Mouse (Mus musculus) lung, postnatal 0 days (tissue): ENCODE data around the gene Usp2. TPM values are rescaled to one million over a fixed set of nuclear protein-coding genes. Genes with fewer than 3 reads are reported as not detected.

Experiments
- ATAC-seq: fragments of 200-750 bp; cut with Nextera tagmentation; 2 replicates; pipeline ENCODE4 v1.8.0; 2017; ENCODE audit warnings: moderate library complexity
- DNase-seq: peaks from one replicate; pipeline ENCODE4 v3.0.0-alpha.2; 2016; ENCODE audit warnings: low spot score
- H3K27ac ChIP-seq: fragments of 300-500 bp; sonication (generic); 2 replicates; pipeline ENCODE4 v1.5.1; 2014; ENCODE audit warnings: antibody characterized with exemption, mild to moderate bottlenecking, low read length, mixed read lengths
- H3K27me3 ChIP-seq: fragments of 300-500 bp; sonication (generic); replicated peaks from 2 replicates; pipeline ENCODE4 v1.6.1; 2014; ENCODE audit warnings: low read length, mixed read lengths; ENCODE audit not compliant: insufficient read depth
- H3K36me3 ChIP-seq: fragments of 300-500 bp; sonication (generic); 2 replicates; pipeline ENCODE4 v1.6.1; 2014; ENCODE audit warnings: low read length, mixed read lengths; ENCODE audit not compliant: insufficient read depth
- H3K4me1 ChIP-seq: fragments of 300-500 bp; sonication (generic); 2 replicates; pipeline ENCODE4 v1.6.1; 2014; ENCODE audit warnings: antibody characterized with exemption, low read depth, low read length, mixed read lengths; ENCODE audit not compliant: insufficient read depth
- H3K4me2 ChIP-seq: fragments of 300-500 bp; sonication (generic); replicated peaks from 2 replicates; pipeline ENCODE4 v1.6.1; 2014; ENCODE audit warnings: low read depth, mild to moderate bottlenecking, low read length, moderate library complexity, mixed read lengths
- H3K4me3 ChIP-seq: fragments of 300-500 bp; sonication (generic); 2 replicates; pipeline ENCODE4 v1.5.1; 2014; ENCODE audit warnings: low read depth, low read length
- H3K9ac ChIP-seq: fragments of 300-500 bp; sonication (generic); replicated peaks from 2 replicates; pipeline ENCODE4 v1.6.1; 2014; ENCODE audit warnings: low read depth, mild to moderate bottlenecking
- H3K9me3 ChIP-seq: fragments of 300-500 bp; sonication (generic); 2 replicates; pipeline ENCODE4 v1.6.1; 2016; ENCODE audit warnings: low read length, mixed read lengths
- CTCF ChIP-seq: IDR thresholded peaks from 2 replicates; pipeline ENCODE4 v1.5.1; 2016; ENCODE audit warnings: antibody characterized with exemption, mild to moderate bottlenecking
- EP300 ChIP-seq: IDR thresholded peaks from 2 replicates; pipeline ENCODE4 v1.6.1; 2016; ENCODE audit warnings: antibody characterized with exemption, mild to moderate bottlenecking, control low read depth
- WGBS: fragments of 180-500 bp; shearing (Covaris S2); extraction: QIAGEN DNeasy Blood & Tissue Kit; methylation state at CpG from one replicate; pipeline ENCODE4 v1.1.7; 2014; 5-methylcytosine and 5-hydroxymethylcytosine counted together
- polyA plus RNA-seq: library from polyadenylated mRNA; unstranded; fragments of >200 nt; fragmentation: Nextera tagmentation; extraction: Ambion mirVana; gene quantifications from 2 replicates; pipeline ENCODE4 v1.2.1, GENCODE M21; 2015

Gene Usp2
- polyA plus RNA-seq, 1 experiment from 2014 or later = 11.0 TPM

GRCm38 (mm10) chr9:44045158-44045883 lies 21.5 kb upstream of the Usp2 start:
- no peaks in the 10 kb centered on the region for H3K9me3 ChIP-seq
- no peak overlapping the region for H3K9ac ChIP-seq
- WGBS = 68% methylated on average over 3 of the region's 3 CpGs
- no peak overlapping the region for H3K4me3 ChIP-seq
- H3K4me1 ChIP-seq = no peaks in the 10 kb centered on the region
- no peaks in the 10 kb centered on the region for H3K36me3 ChIP-seq
- peaks cover 17% of the 10 kb centered on the region for H3K27me3 ChIP-seq
- no peak for TF ChIP-seq EP300
- TF ChIP-seq CTCF = no peak
- no peak overlapping the region for H3K4me2 ChIP-seq
- ATAC-seq (no peak), DNase-seq (no peak)
- H3K27ac ChIP-seq = no peak overlapping the region

- Histone ChIP-seq H3K27ac (no peak overlapping the region), H3K9ac (no peak overlapping the region), H3K9me3 (no peaks in the 10 kb centered on the region), H3K4me2 (no peak overlapping the region), H3K4me1 (no peaks in the 10 kb centered on the region), H3K27me3 (peaks cover 17% of the 10 kb centered on the region), H3K36me3 (no peaks in the 10 kb centered on the region), H3K4me3 (no peak overlapping the region)
- TF ChIP-seq EP300 (no peak), CTCF (no peak)
- ATAC-seq (no peak), DNase-seq (no peak)
- WGBS = 74% methylated on average over 5 of the region's 5 CpGs
These were observed 20.9 kb upstream of the Usp2 start for GRCm38 (mm10) chr9:44045884-44046272.

DNA sequence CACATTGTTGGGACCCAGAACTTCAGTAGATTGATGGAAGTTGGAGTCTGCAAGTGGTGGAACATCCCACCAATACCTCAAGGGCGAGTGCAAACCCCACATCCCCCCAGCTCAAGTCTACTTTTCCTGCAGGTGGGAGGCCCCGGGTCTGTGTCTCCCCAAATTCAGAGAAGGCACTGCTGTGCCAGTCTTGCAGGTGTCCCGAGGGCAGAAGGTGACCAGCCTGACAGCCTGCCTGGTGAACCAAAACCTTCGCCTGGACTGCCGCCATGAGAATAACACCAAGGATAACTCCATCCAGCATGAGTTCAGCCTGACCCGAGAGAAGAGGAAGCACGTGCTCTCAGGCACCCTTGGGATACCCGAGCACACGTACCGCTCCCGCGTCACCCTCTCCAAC lies 20.4 kb upstream of the Usp2 start:
- DNase-seq (no peak), ATAC-seq (no peak)
- TF ChIP-seq EP300 (no peak), CTCF (no peak)
- Histone ChIP-seq H3K36me3 (no peaks in the 10 kb centered on the region), H3K9ac (no peak overlapping the region), H3K4me2 (no peak overlapping the region), H3K9me3 (no peaks in the 10 kb centered on the region), H3K27ac (no peak overlapping the region), H3K4me3 (no peak overlapping the region), H3K4me1 (no peaks in the 10 kb centered on the region), H3K27me3 (peaks cover 17% of the 10 kb centered on the region)
- 80% methylated on average over 12 of the region's 12 CpGs for WGBS

GRCm38 (mm10) chr9:44047071-44047470 lies 19.8 kb upstream of the Usp2 start:
- ATAC-seq = no peak

DNA sequence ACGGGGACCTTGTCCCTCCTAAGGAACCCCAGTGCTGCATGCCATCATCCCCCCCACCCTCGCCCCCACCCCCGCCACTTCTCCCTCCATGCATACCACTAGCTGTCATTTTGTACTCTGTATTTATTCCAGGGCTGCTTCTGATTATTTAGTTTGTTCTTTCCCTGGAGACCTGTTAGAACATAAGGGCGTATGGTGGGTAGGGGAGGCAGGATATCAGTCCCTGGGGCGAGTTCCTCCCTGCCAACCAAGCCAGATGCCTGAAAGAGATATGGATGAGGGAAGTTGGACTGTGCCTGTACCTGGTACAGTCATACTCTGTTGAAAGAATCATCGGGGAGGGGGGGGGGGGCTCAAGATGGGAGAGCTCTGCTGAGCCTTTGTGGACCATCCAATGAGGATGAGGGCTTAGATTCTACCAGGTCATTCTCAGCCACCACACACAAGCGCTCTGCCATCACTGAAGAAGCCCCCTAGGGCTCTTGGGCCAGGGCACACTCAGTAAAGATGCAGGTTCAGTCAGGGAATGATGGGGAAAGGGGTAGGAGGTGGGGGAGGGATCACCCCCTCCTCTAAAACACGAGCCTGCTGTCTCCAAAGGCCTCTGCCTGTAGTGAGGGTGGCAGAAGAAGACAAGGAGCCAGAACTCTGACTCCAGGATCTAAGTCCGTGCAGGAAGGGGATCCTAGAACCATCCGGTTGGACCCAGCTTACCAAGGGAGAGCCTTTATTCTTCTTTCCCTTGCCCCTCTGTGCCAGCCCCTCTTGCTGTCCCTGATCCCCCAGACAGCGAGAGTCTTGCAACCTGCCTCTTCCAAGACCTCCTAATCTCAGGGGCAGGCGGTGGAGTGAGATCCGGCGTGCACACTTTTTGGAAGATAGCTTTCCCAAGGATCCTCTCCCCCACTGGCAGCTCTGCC lies 19.0 kb upstream of the Usp2 start:
- DNase-seq = no peak
- Histone ChIP-seq H3K9me3 (no peaks in the 10 kb centered on the region), H3K9ac (no peak overlapping the region), H3K27me3 (peaks cover 15% of the 10 kb centered on the region), H3K27ac (no peak overlapping the region), H3K4me3 (no peak overlapping the region), H3K36me3 (no peaks in the 10 kb centered on the region), H3K4me2 (no peak overlapping the region), H3K4me1 (no peaks in the 10 kb centered on the region)
- TF ChIP-seq CTCF (no peak), EP300 (no peak)
- 64% methylated on average over 14 of the region's 14 CpGs for WGBS
- ATAC-seq = no peak

More at GRCm38 (mm10) chr9:44047071-44047470, 19.8 kb upstream of the Usp2 start:
- WGBS = 26% methylated on average over 6 of the region's 6 CpGs
- no peaks in the 10 kb centered on the region for H3K9me3 ChIP-seq
- no peaks in the 10 kb centered on the region for H3K4me1 ChIP-seq
- no peak overlapping the region for H3K4me2 ChIP-seq
- peaks cover 17% of the 10 kb centered on the region for H3K27me3 ChIP-seq
- DNase-seq = no peak
- no peak overlapping the region for H3K4me3 ChIP-seq
- no peak overlapping the region for H3K9ac ChIP-seq
- no peaks in the 10 kb centered on the region for H3K36me3 ChIP-seq
- TF ChIP-seq CTCF = no peak
- TF ChIP-seq EP300 = no peak
- H3K27ac ChIP-seq = no peak overlapping the region

- Histone ChIP-seq H3K27me3 (peaks cover 8% of the 10 kb centered on the region), H3K4me1 (no peaks in the 10 kb centered on the region), H3K27ac (no peak overlapping the region), H3K9ac (no peak overlapping the region), H3K9me3 (no peaks in the 10 kb centered on the region), H3K4me3 (no peak overlapping the region), H3K4me2 (no peak overlapping the region), H3K36me3 (no peaks in the 10 kb centered on the region)
- DNase-seq (no peak), ATAC-seq (no peak)
- 68% methylated on average over 15 of the region's 15 CpGs for WGBS
- TF ChIP-seq CTCF (no peak), EP300 (no peak)
These were observed 18.1 kb upstream of the Usp2 start for GRCm38 (mm10) chr9:44048541-44049380.
